Mouse (Mus musculus): Measurements from ENCODE around the gene AI413582. TPM values are rescaled to one million over a fixed set of nuclear protein-coding genes. Genes with fewer than 3 reads are reported as not detected.

The AI413582 gene
- polyA plus RNA-seq, 1 experiment, result 46.0 TPM

DNA sequence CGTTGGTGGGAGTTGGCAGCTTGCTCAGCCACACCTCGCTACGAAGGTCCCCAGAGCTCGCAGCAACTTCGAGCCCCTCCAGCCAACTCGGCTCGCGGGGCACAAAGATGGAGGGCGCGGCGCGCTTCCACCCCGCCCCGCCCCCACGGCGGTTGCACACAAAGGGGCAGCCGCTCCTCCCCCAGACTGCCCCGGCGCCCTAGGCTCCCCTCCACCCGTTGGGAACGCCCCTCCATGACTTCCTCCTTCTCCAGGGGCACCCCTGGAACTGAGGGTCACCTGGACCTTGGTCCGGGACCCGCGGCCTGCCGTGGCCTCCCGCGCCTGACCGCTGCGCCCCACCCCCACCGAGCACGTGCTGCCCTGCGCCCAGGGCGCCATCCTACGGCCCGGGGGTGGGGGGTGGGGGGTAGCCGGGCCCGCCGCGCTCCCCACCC is 10.5 kb downstream of the AI413582 start:
- Histone ChIP-seq H3K79me2 (ENCODE audit: control insufficient read depth, insufficient read depth) (peaks cover 26% of the 10 kb centered on the region), H3K36me3 (ENCODE audit: control insufficient read depth, insufficient read depth) (no peaks in the 10 kb centered on the region), H3K4me2 (ENCODE audit: low read depth) (peak overlapping the region; percentile 80), H3K4me3 (peak overlapping the region; percentile 38), H3K27me3 (ENCODE audit: control insufficient read depth, insufficient read depth, insufficient read length) (no peaks in the 10 kb centered on the region), H3ac (ENCODE audit: control insufficient read depth, insufficient read length) (no peak overlapping the region)
- TF ChIP-seq TCF3 (IDR thresholded peaks at IDR 0.05; ENCODE audit: insufficient read length, low read depth), result no peak
- TF ChIP-seq E2F4 (IDR thresholded peaks at IDR 0.05; ENCODE audit: insufficient read depth), result no peak
- TF ChIP-seq MAX (IDR thresholded peaks at IDR 0.05; ENCODE audit: low read depth), result no peak
- peak in 1 of 3 experiments; percentile 25 for TF ChIP-seq MYOG (IDR thresholded peaks at IDR 0.05; ENCODE audit: control insufficient read depth in 1 of 3, insufficient read depth in 1 of 3, insufficient read length in 2 of 3, low read depth in 2 of 3)
- no peak for TF ChIP-seq TCF12 (IDR thresholded peaks at IDR 0.05; ENCODE audit: insufficient read depth, poor library complexity, severe bottlenecking)

DNA sequence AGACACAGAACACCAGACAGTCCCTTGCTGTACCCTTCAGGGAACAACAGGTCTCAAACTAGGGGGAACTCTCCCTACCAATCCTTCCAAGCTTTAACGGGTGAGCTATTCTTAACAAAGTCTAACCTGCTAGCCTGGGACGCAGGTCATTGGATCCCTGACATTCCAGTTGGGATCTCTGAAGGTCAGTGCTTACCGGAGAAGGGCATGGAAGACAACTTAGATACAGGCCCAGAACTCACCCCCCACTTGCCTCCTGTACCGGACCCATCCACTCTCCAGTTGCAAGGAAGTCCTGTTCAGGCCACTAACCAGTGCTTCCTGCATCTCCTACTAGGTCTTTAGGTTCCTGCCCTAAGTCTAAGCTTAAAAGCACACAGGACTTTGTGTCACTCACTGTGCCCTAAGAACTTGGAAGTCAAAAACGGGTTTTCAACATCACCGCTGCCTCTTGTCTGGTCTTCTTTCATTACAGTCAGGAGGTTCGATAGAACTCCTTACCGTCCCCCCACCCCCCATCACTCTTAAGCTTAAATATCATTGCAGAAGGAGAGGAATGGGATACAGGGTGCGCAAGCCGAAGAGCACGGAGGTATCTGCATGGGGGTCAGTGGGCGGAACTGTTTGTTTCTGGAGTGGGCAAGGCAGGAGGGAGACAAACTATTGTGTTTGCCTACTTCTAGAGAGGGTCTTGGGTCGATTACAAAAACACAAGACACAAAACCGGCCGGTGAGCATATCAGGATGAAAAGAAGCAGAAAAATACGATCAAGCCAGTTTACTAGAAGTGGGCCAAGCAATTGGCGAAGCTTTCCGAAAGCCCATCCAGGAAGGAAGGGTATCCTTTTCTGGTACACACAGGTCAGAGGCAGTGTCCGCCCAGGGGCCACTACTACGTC is 11.2 kb downstream of the AI413582 start:
- TF ChIP-seq SRF (IDR thresholded peaks at IDR 0.05; ENCODE audit: control insufficient read depth, insufficient read length, low read depth), result no peak
- TF ChIP-seq TCF12 (IDR thresholded peaks at IDR 0.05; ENCODE audit: insufficient read depth, poor library complexity, severe bottlenecking), result no peak
- TF ChIP-seq TCF3 (IDR thresholded peaks at IDR 0.05; ENCODE audit: insufficient read length, low read depth), result no peak
- no peak for TF ChIP-seq MYOD1 (IDR thresholded peaks at IDR 0.05; ENCODE audit: control insufficient read depth in 1 of 3, insufficient read length in 2 of 3, low read depth in 2 of 3)
- TF ChIP-seq E2F4 (IDR thresholded peaks at IDR 0.05; ENCODE audit: insufficient read depth), result no peak
- no peak for TF ChIP-seq USF1 (IDR thresholded peaks at IDR 0.05; ENCODE audit: low read depth)
- TF ChIP-seq REST (IDR thresholded peaks at IDR 0.05; ENCODE audit: insufficient read depth, insufficient read length), result no peak
- TF ChIP-seq MAX (IDR thresholded peaks at IDR 0.05; ENCODE audit: low read depth), result no peak
- TF ChIP-seq POLR2AphosphoS2 (IDR thresholded peaks at IDR 0.05; ENCODE audit: insufficient read length, low read depth), result no peak
- Histone ChIP-seq H3K4me3 (no peak overlapping the region), H3K36me3 (ENCODE audit: control insufficient read depth, insufficient read depth) (no peaks in the 10 kb centered on the region), H3K4me2 (ENCODE audit: low read depth) (no peak overlapping the region), H3ac (ENCODE audit: control insufficient read depth, insufficient read length) (no peak overlapping the region), H3K27me3 (ENCODE audit: control insufficient read depth, insufficient read depth, insufficient read length) (no peaks in the 10 kb centered on the region), H3K79me2 (ENCODE audit: control insufficient read depth, insufficient read depth) (peaks cover 19% of the 10 kb centered on the region)

DNA sequence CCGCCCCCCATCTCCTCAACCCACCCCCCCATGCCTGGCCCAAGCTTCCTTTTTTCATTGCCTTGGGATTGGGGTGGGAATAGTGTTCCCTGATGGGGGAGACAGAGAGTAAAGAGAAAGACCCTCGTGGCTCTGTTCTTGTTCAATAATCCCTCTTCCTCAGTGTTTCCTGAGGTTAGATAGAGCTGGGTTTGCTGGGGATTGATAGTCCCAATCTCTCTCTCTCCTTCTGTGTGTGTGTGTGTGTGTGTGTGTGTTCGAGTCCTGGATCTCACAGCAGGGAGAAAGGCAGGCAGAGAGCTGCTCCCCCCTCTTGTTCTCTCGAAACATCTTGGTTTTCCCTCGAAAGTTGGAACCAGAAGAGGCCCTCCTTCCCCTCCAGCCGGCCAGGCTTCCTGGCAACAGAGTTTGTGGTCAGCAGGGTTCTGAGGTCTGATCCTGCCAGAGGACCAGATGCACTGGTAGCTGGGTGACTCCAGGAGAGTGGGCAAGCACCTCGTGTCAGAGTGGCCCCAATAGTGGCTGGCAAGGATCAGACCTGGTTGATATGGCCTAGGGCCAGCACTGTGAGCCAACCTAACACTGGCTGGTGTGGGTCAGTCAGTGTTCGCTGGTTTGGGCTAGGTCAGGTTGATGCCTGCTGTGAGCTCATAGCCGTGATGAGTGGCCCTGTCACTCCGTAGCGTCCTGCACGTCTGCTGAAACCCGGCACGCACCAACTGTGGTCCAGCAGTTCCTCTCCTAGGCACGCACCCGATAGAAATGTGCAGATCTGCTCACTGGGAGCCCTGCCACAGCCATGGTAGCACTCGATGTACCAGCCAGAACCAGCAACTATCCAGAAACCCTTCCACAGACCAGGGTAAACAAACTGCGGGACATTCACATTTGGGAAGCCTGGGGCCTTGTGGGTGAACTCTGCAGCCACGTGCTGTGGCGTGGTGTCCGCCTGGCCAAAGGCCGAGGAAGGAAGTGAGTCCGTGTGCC is 13.0 kb downstream of the AI413582 start:
- Histone ChIP-seq H3K36me3 (ENCODE audit: control insufficient read depth, insufficient read depth) (no peaks in the 10 kb centered on the region), H3ac (ENCODE audit: control insufficient read depth, insufficient read length) (no peak overlapping the region), H3K4me2 (ENCODE audit: low read depth) (no peak overlapping the region), H3K4me3 (no peak overlapping the region), H3K79me2 (ENCODE audit: control insufficient read depth, insufficient read depth) (peaks cover 1% of the 10 kb centered on the region), H3K27me3 (ENCODE audit: control insufficient read depth, insufficient read depth, insufficient read length) (no peaks in the 10 kb centered on the region)
- no peak for TF ChIP-seq MYOG (IDR thresholded peaks at IDR 0.05; ENCODE audit: control insufficient read depth in 1 of 3, insufficient read depth in 1 of 3, insufficient read length in 2 of 3, low read depth in 2 of 3)

DNA sequence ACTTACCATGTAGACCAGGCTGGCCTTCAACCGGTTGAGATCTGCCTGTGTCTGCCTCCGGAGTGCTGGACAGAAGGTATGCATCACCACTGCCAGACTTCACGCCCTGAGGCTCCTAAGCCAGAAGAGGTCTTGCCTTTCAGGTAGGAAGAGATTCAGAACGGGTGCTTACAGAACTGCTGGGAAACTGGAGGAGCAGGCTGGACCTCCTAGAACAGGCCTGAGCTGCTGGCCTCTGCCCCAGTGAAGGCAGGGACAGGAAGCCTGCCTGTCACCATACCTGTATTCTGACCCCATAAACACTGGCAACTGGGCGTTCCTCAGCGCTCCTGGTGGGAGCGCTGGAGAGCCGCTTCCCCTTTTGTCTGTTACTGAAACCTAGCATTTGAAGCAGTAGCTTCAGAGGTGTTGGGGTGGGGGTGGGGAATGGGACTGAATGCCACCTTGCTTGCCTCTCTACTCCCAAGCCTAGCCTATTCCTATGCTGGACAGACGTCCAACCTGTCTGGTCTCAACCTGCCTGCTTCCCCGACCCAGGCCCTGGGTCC is 14.1 kb downstream of the AI413582 start:
- no peak overlapping the region for H3K4me3 ChIP-seq
- H3K79me2 ChIP-seq (ENCODE audit: control insufficient read depth, insufficient read depth), result no peaks in the 10 kb centered on the region
- H3K4me2 ChIP-seq (ENCODE audit: low read depth), result no peak overlapping the region
- TF ChIP-seq MYOG (IDR thresholded peaks at IDR 0.05; ENCODE audit: control insufficient read depth in 1 of 3, insufficient read depth in 1 of 3, insufficient read length in 2 of 3, low read depth in 2 of 3), result no peak
- TF ChIP-seq MAX (IDR thresholded peaks at IDR 0.05; ENCODE audit: low read depth), result no peak
- no peak for TF ChIP-seq POLR2A (IDR thresholded peaks at IDR 0.05; ENCODE audit: insufficient read length, low read depth)
- TF ChIP-seq E2F4 (IDR thresholded peaks at IDR 0.05; ENCODE audit: insufficient read depth), result no peak
- no peak for TF ChIP-seq MYOD1 (IDR thresholded peaks at IDR 0.05; ENCODE audit: control insufficient read depth in 1 of 3, insufficient read length in 2 of 3, low read depth in 2 of 3)
- no peak for TF ChIP-seq TCF3 (IDR thresholded peaks at IDR 0.05; ENCODE audit: insufficient read length, low read depth)
- TF ChIP-seq REST (IDR thresholded peaks at IDR 0.05; ENCODE audit: insufficient read depth, insufficient read length), result no peak
- TF ChIP-seq SRF (IDR thresholded peaks at IDR 0.05; ENCODE audit: control insufficient read depth, insufficient read length, low read depth), result no peak
- no peak for TF ChIP-seq CEBPB (IDR thresholded peaks at IDR 0.05; ENCODE audit: insufficient read depth, poor library complexity, severe bottlenecking)
- TF ChIP-seq POLR2AphosphoS2 (IDR thresholded peaks at IDR 0.05; ENCODE audit: insufficient read length, low read depth), result no peak
- no peak for TF ChIP-seq TCF12 (IDR thresholded peaks at IDR 0.05; ENCODE audit: insufficient read depth, poor library complexity, severe bottlenecking)
- TF ChIP-seq USF1 (IDR thresholded peaks at IDR 0.05; ENCODE audit: low read depth), result no peak
- no peak overlapping the region for H3ac ChIP-seq (ENCODE audit: control insufficient read depth, insufficient read length)
- no peaks in the 10 kb centered on the region for H3K27me3 ChIP-seq (ENCODE audit: control insufficient read depth, insufficient read depth, insufficient read length)
- H3K36me3 ChIP-seq (ENCODE audit: control insufficient read depth, insufficient read depth), result no peaks in the 10 kb centered on the region
